Mouse (Mus musculus): ENCODE results near the gene Tigd2. TPM values are rescaled to one million over a fixed set of nuclear protein-coding genes. Genes with fewer than 3 reads are reported as not detected.

Gene Tigd2
- polyA plus RNA-seq, 1 experiment = 5.0 TPM

GRCm38 (mm10) chr6:59207561-59207960 is 1.1 kb upstream of the Tigd2 start:
- 86% methylated on average over 1 of the region's 1 CpGs for WGBS
- H3K4me3 ChIP-seq (replicated peaks; ENCODE audit: control insufficient read depth, low read depth, low read length) = no peak overlapping the region
- no peaks in the 10 kb centered on the region; the same call in 1 of the 2 replicates for H3K4me1 ChIP-seq (ENCODE audit: control insufficient read depth, insufficient read depth, low read length)
- TF ChIP-seq CTCF (IDR thresholded peaks at IDR 0.05; ENCODE audit: control insufficient read depth, insufficient read depth, low read length) = no peak
- TF ChIP-seq POLR2A (IDR thresholded peaks at IDR 0.05; ENCODE audit: borderline replicate concordance, control insufficient read depth, low read depth, low read length) = no peak
- no peak overlapping the region for H3K27ac ChIP-seq (ENCODE audit: control insufficient read depth, insufficient read depth, low read depth, low read length, poor library complexity)

GRCm38 (mm10) chr6:59209299-59209707 is 633 bp downstream of the Tigd2 start:
- Histone ChIP-seq H3K27ac (ENCODE audit: control insufficient read depth, insufficient read depth, low read depth, low read length, poor library complexity) (peak overlapping the region; percentile 96; the same call in 1 of the 2 replicates), H3K4me3 (replicated peaks; ENCODE audit: control insufficient read depth, low read depth, low read length) (peak overlapping the region; percentile 90), H3K4me1 (ENCODE audit: control insufficient read depth, insufficient read depth, low read length) (no peaks in the 10 kb centered on the region; the same call in 1 of the 2 replicates)
- WGBS = 3% methylated on average over 5 of the region's 5 CpGs
- TF ChIP-seq POLR2A (IDR thresholded peaks at IDR 0.05; ENCODE audit: borderline replicate concordance, control insufficient read depth, low read depth, low read length) (no peak), CTCF (IDR thresholded peaks at IDR 0.05; ENCODE audit: control insufficient read depth, insufficient read depth, low read length) (no peak)

GRCm38 (mm10) chr6:59233191-59233590 is 24.5 kb downstream of the Tigd2 start:
- no peaks in the 10 kb centered on the region for H3K4me1 ChIP-seq (ENCODE audit: control insufficient read depth, insufficient read depth, low read length)
- TF ChIP-seq POLR2A (IDR thresholded peaks at IDR 0.05; ENCODE audit: borderline replicate concordance, control insufficient read depth, low read depth, low read length) (no peak), CTCF (IDR thresholded peaks at IDR 0.05; ENCODE audit: control insufficient read depth, insufficient read depth, low read length) (no peak)
- H3K4me3 ChIP-seq (replicated peaks; ENCODE audit: control insufficient read depth, low read depth, low read length) = no peak overlapping the region
- no peak overlapping the region for H3K27ac ChIP-seq (ENCODE audit: control insufficient read depth, insufficient read depth, low read depth, low read length, poor library complexity)

- Histone ChIP-seq H3K4me3 (replicated peaks; ENCODE audit: control insufficient read depth, low read depth, low read length) (no peak overlapping the region), H3K27ac (ENCODE audit: control insufficient read depth, insufficient read depth, low read depth, low read length, poor library complexity) (no peak overlapping the region), H3K4me1 (ENCODE audit: control insufficient read depth, insufficient read depth, low read length) (no peaks in the 10 kb centered on the region)
- no peak for TF ChIP-seq CTCF (IDR thresholded peaks at IDR 0.05; ENCODE audit: control insufficient read depth, insufficient read depth, low read length)
- TF ChIP-seq POLR2A (IDR thresholded peaks at IDR 0.05; ENCODE audit: borderline replicate concordance, control insufficient read depth, low read depth, low read length) = no peak
These were observed 25.0 kb downstream of the Tigd2 start for GRCm38 (mm10) chr6:59233651-59234050.

GRCm38 (mm10) chr6:59249675-59250074 is 41.0 kb downstream of the Tigd2 start:
- 24% methylated on average over 2 of the region's 2 CpGs for WGBS
- no peak overlapping the region for H3K27ac ChIP-seq (ENCODE audit: control insufficient read depth, insufficient read depth, low read depth, low read length, poor library complexity)
- H3K4me1 ChIP-seq (ENCODE audit: control insufficient read depth, insufficient read depth, low read length) = no peaks in the 10 kb centered on the region
- no peak overlapping the region for H3K4me3 ChIP-seq (replicated peaks; ENCODE audit: control insufficient read depth, low read depth, low read length)
- TF ChIP-seq CTCF (IDR thresholded peaks at IDR 0.05; ENCODE audit: control insufficient read depth, insufficient read depth, low read length) (no peak), POLR2A (IDR thresholded peaks at IDR 0.05; ENCODE audit: borderline replicate concordance, control insufficient read depth, low read depth, low read length) (no peak)

GRCm38 (mm10) chr6:59250536-59250935 is 41.9 kb downstream of the Tigd2 start:
- no peaks in the 10 kb centered on the region for H3K4me1 ChIP-seq (ENCODE audit: control insufficient read depth, insufficient read depth, low read length)
- no peak for TF ChIP-seq CTCF (IDR thresholded peaks at IDR 0.05; ENCODE audit: control insufficient read depth, insufficient read depth, low read length)
- TF ChIP-seq POLR2A (IDR thresholded peaks at IDR 0.05; ENCODE audit: borderline replicate concordance, control insufficient read depth, low read depth, low read length) = no peak
- no peak overlapping the region for H3K27ac ChIP-seq (ENCODE audit: control insufficient read depth, insufficient read depth, low read depth, low read length, poor library complexity)
- H3K4me3 ChIP-seq (replicated peaks; ENCODE audit: control insufficient read depth, low read depth, low read length) = no peak overlapping the region

- 67% methylated on average over 1 of the region's 1 CpGs for WGBS
- H3K4me1 ChIP-seq (ENCODE audit: control insufficient read depth, insufficient read depth, low read length) = no peaks in the 10 kb centered on the region
These were observed 47.2 kb downstream of the Tigd2 start for GRCm38 (mm10) chr6:59255909-59256308.

More at GRCm38 (mm10) chr6:59255909-59256308, 47.2 kb downstream of the Tigd2 start:
- Histone ChIP-seq H3K27ac (ENCODE audit: control insufficient read depth, insufficient read depth, low read depth, low read length, poor library complexity) (no peak overlapping the region), H3K4me3 (replicated peaks; ENCODE audit: control insufficient read depth, low read depth, low read length) (no peak overlapping the region)
- no peak for TF ChIP-seq POLR2A (IDR thresholded peaks at IDR 0.05; ENCODE audit: borderline replicate concordance, control insufficient read depth, low read depth, low read length)
- no peak for TF ChIP-seq CTCF (IDR thresholded peaks at IDR 0.05; ENCODE audit: control insufficient read depth, insufficient read depth, low read length)

Other genes with a start within 250 kb of the Tigd2 start
- gene Fam13a, start 184.3 kb upstream of the Tigd2 start, polyA plus RNA-seq (2011; ENCODE audit: insufficient read depth, insufficient read length, low replicate concordance, missing spikeins) = 0.68 and 1.6 TPM in 2 replicates
- gene Gprin3, start 217.4 kb downstream of the Tigd2 start, polyA plus RNA-seq (2011; ENCODE audit: insufficient read depth, insufficient read length, low replicate concordance, missing spikeins) = 0.23 and 0.72 TPM in 2 replicates